Mouse (Mus musculus) CH12.LX (cell line): ENCODE measurements at regions not wholly inside any gene's neighbourhood (a gene's known extent, or its start where the extent isn't known, plus 50 kb on each side); places are given as distances from the start of the nearest gene placed in this dataset.

Experiments
- CTCF ChIP-seq, 2 experiments: IDR thresholded peaks in 1 of 2; conservative IDR thresholded peaks in 1 of 2; 2 replicates each; pipeline ENCODE4 v1.5.1; 2011 to 2012; ENCODE audit warnings: low read depth in 2 of 2, low read length in 2 of 2, improper control_type of control experiment in 1 of 2, inconsistent platforms in 1 of 2, mild to moderate bottlenecking in 1 of 2, moderate library complexity in 1 of 2
- EP300 ChIP-seq: IDR thresholded peaks from 2 replicates; pipeline ENCODE4 v1.6.1; 2011; ENCODE audit warnings: low read length, improper control_type of control experiment
- MAFK ChIP-seq: IDR thresholded peaks from 2 replicates; pipeline ENCODE4 v1.6.1; 2011; ENCODE audit warnings: low read length, improper control_type of control experiment; ENCODE audit not compliant: insufficient replicate concordance
- MAX ChIP-seq: IDR thresholded peaks from 2 replicates; pipeline ENCODE4 v1.6.1; 2011; ENCODE audit warnings: low read length, improper control_type of control experiment
- POLR2A ChIP-seq: IDR thresholded peaks from 2 replicates; pipeline ENCODE4 v1.6.1; 2011; ENCODE audit warnings: low read depth, mild to moderate bottlenecking, improper control_type of control experiment, low read length
- POLR2AphosphoS2 ChIP-seq: IDR thresholded peaks from 2 replicates; pipeline ENCODE4 v1.6.1; 2011; ENCODE audit warnings: low read depth, low read length, improper control_type of control experiment
- SIN3A ChIP-seq: IDR thresholded peaks from 2 replicates; pipeline ENCODE4 v1.6.1; 2012; ENCODE audit warnings: low read length, improper control_type of control experiment, inconsistent platforms
- USF1 ChIP-seq: IDR thresholded peaks from 2 replicates; pipeline ENCODE4 v1.6.1; 2014; ENCODE audit warnings: low read depth, mild to moderate bottlenecking, inconsistent platforms, low read length, improper control_type of control experiment
- ZC3H11A ChIP-seq: IDR thresholded peaks from 2 replicates; pipeline ENCODE4 v1.6.1; 2012; ENCODE audit warnings: low read depth, mild to moderate bottlenecking, inconsistent platforms, low read length, improper control_type of control experiment
- ZMIZ1 ChIP-seq: IDR thresholded peaks from 2 replicates; pipeline ENCODE4 v1.6.1; 2012; ENCODE audit warnings: low read depth, mild to moderate bottlenecking, inconsistent platforms, low read length, improper control_type of control experiment
- ZNF384 ChIP-seq: IDR thresholded peaks from 2 replicates; pipeline ENCODE4 v1.6.1; 2012; ENCODE audit warnings: low read depth, low read length, improper control_type of control experiment, inconsistent platforms

DNA sequence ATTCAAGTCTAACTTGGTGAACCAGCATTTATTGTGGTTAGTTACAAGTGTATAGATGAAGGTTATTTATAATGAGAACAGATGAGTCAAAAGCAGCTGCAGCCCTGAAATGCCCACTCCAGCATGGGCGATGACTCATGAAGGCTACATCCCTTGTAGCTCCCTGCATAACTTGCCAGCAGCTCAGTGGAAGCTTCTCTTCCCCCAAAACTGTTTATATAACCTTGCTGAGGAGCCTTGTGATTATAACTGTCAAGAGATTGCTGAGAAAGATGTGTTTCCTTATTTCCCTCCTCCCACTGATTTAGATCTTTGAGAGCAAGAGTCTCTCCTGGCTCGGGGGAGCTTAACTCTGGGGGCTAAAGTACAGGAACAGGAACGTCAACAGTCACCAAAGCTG, 382.8 kb downstream of the Dnajb9 start:
- TF ChIP-seq POLR2A (no peak), CTCF (conservative IDR thresholded peaks at IDR 0.05 in 1 of 2, IDR thresholded peaks at IDR 0.05 in 1 of 2; ENCODE audit: low read depth in 2 of 2, low read length in 2 of 2) (no peak), SIN3A (no peak), EP300 (no peak), USF1 (no peak), MAFK (no peak), MAX (no peak), ZMIZ1 (no peak), ZNF384 (no peak), ZC3H11A (no peak), POLR2AphosphoS2 (no peak)
